Mouse (Mus musculus): ENCODE results near the gene Zfp398.
A peak's percentile ranks its signal among the peaks of the same experiment; 100 is the strongest.

The Zfp398 gene

DNA sequence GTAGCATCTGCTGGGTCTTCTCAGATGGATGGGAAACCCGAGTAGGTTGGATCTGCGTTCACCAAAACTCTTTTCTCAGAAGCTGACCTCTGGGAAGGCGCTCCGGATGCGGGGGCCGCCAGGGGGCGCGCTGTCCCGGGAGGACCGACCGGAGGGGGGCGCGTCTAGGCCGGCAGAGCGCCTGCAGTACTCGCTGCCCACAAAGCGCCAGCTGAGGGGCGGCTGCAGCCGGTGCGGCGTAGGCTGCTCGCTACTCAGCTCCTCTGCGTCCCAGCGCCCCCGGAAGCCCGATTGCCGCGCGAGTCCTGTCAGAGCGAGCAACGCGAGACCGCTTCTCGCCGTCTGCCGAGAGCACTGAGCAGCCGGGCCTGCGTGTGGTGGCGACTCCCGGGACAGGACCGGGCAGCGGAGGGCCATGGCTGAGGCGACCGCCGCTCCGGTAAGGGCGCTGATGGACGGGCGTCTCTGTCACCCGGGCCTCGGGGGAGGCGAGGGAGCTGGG, at the start of gene Zfp398:
Gene Zfp398 (plus strand): TSS at position 180 of the 502 bp plus-strand sequence.
- peak; percentile 92 for DNase-seq (ENCODE audit: low spot score)

DNA sequence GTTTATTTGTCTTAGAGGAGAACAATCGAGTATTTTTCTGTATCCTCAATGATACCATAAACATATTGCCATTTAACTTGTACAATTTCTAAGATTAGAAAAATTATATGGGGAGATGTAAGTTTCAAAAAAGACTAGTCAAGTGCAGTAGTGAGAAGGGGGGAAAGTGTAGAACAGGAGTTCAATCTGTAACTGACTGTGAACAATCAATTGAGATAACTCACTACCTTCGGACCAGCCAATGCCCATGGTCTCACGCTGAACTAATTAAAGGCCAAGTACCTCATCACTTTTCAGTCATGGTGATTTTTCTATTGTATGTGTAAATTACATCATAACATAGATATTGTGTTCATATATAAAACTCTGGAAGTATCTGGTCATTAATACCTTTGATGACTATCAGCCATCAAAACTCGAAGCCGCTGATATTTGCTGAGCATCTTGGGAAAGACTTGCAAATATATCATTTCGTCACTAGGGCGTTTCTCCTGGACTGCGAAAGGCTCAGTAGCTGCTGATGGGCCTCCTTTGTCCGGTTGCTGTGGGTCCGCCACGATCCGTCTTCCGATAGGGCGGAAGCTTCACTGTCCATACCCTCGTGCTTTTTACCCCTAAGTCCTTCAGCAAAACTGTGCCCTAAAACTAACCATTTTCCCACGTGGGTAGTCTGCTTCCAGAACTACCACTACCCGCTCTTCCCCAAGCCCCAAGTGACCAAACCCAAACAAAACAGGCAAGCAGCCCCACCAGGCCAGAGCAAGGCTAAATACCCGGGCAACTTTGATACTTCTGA, 47.3 kb upstream of the Zfp398 start:
- DNase-seq (ENCODE audit: low spot score) = peak; percentile 93

DNA sequence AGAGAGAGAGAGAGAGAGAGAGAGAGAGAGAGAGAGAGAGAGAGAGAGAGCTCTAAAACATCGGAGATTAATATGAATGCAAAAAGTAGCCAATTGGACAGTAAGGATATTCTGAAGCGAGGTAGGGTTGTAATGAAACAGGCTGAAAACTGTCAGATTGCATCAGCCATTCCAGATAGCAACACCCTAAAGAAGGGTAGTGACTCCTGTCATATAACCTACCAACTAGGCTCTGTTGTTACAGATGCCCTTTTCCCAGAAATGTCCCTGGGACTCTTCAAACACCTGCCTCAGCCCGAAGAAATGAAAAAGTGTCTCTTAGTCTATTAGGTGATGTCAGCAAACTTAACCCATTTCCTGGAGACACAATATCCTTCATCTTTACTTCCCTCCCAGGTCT, 46.6 kb upstream of the Zfp398 start:
- peak; percentile 17 for DNase-seq (ENCODE audit: low spot score)

DNA sequence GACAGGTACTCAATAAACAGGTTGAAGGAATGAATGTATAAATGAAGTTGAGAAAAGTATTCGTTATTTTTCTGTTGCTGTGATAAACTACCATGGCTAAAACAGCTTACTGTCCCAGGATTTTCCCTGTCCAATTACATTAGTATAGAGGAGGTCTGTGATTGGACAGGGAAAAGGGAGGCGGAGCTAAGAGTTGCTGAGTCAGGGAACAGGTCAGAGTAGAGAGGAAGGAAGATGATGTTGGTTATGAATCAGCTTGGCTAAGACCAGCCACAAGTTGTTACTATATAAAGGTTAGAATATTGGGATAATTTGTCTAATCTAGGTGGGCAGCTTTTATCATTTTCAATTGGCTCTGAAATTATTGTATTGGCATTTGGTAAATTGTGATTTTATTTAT, 44.7 kb upstream of the Zfp398 start:
- DNase-seq (ENCODE audit: low spot score) = no peak

DNA sequence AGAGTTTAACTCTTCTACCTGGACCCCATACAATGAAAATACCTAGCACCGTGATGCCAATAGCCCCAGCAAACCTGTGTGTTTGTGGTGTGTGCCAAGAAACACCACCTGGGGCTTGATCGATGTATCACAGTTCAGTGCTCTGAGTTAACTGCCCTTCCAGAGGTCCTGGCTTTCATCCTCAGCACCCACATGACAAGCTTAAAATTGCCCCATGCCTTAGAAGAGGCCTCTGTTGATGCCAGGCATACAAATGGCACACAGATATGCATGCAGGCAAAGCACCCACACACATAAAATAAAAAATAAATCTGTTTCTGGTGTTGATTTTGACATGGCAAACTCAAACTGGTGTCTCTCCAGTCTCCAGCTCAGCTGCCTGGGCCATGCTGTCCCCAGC, 42.9 kb upstream of the Zfp398 start:
- DNase-seq (ENCODE audit: low spot score) = no peak

DNA sequence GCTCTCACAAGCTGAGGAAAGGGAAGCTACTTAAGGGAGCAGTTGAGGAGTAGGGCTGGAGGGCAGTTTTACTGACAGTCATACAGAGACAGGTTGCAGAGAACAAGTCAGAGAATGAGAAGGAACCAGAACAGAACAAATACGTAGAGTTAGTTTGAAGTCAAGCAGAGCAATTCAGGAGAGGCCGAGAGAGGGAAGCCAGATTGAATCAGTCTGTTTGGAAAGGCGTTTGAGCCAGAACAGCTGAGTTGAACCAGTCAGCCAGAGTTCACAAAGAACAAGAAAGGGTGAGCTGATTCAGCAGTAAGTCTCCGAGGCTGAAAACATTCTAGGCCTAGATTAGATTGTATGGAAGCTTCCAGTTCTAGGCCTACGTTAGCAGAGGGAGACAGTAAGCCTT, 42.2 kb upstream of the Zfp398 start:
- DNase-seq (ENCODE audit: low spot score) = no peak

DNA sequence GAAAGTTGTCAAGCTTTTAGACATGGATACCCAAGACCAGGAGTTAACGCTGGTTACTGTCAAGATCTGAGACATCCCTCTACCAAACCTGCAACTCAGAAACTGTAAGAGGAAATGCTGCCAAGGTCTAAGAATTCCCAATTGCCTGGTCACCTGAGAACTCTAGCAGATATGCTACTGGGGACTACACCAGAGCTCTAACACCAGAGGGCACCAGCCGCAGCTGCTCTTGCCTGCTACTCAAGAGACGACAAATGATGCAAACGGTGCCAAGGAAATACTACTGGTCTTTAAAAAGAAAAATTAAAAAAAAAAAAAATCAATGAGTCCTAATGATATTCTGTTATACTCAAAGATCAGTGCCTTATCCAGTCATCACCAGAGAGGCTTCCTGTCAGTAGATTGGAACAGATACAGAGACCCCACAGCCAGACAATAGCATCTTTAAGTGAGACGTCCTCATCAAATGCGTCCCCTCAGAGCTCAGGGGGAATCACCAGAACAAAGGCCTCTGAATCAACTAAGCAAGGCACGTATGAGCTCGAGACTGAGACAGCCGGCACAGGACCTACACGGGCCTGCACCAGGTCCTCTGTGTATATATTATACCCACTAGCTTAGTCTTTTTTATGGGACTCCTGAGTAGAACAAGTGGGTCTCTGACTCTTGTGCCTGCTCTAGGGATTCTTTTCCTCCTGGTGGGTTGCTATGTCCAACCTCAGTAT, 41.2 kb upstream of the Zfp398 start:
- DNase-seq (ENCODE audit: low spot score) = peak; percentile 52

DNA sequence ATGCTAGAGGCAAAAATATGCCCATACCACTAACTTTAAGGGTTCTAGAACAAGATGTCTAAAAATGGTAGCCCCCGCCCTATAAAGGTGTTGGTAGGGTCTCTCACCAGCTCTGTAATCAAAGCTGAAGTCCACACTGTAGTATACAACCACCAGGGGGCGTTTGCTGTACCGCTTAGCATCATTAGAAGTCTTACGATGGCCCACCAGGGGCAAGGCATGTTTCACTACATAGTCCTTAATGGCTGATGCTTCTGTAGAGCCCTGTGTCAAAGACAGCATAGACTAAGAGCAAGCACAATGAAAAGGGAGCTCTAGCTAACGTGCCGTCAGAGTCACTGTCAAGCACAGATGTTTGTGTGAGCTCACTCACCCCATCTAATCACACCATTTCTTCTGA, 36.4 kb upstream of the Zfp398 start:
- DNase-seq (ENCODE audit: low spot score) = peak; percentile 80

DNA sequence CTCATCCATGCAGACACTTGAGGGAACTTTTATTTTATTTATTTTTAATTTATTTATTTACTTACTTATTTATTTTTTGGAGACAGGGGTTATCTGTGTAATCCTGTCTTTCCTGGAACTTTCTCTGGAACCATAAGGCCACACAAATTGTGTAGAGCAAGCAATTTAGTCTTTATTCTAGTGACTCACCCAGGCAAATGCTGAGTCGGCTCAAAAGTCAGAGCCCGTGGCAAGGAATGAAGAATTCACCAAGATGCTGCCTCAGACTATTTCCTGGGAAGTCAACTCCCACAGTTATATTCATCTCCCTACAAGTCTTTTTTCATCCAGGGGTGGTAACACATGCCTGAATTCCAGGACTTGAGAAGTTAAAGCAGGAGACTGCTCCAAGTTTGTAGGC, 29.9 kb upstream of the Zfp398 start:
- DNase-seq (ENCODE audit: low spot score) = no peak

DNA sequence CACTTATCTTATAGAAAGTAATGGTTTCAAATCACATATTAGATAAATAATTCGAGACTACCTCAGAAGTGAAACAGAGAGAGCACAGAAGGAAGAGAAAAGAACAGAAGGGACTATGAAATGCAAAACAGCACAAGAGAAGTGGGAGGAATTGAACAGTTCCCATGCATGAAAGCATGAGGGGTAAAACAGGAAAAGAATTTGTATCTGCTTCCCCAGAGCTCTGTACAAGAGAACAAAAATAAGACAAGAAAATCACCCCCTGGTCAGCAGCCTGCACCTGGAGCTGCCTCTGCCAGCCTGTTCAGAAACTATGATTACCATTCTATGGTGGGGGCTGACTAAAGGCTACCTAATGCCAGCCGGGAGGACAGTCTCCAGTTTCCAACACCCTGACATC, 28.0 kb upstream of the Zfp398 start:
- DNase-seq (ENCODE audit: low spot score) = no peak

DNA sequence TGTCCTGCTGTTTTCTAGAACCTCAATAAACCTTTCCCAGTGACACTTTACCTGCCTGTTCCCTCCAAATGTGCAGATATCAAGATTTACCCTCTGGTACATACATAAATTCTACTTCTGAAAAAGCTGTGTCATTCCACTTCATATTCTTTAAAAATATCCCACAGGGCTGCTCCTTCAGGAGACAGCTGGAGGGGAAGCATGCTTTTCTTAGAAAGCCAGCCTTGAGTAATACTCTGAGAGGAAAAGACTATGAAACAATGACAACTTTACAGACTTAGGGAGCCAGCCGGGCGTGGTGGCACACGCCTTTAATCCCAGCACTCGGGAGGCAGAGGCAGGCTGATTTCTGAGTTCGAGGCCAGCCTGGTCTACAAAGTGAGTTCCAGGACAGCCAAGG, 26.9 kb upstream of the Zfp398 start:
- no peak for DNase-seq (ENCODE audit: low spot score)

DNA sequence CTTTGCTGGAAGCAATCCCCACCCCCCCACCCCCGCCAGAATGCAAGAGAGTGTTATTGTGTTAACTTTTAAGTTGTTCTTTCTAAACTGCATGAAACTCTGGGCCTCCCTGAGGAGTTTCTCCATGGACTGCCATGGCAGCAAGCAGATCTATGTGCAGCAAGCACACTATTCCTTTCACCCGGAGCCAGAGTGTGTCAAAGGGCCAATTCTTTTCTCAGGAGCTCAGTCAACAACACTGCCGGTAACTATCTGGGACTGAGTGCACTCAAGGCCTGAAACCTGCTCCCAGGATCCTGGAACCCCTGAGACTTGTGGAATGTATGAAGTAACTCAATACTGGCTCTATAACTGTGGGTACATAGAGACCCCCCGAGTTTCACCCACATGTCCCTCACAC, 26.4 kb upstream of the Zfp398 start:
- no peak for DNase-seq (ENCODE audit: low spot score)

DNA sequence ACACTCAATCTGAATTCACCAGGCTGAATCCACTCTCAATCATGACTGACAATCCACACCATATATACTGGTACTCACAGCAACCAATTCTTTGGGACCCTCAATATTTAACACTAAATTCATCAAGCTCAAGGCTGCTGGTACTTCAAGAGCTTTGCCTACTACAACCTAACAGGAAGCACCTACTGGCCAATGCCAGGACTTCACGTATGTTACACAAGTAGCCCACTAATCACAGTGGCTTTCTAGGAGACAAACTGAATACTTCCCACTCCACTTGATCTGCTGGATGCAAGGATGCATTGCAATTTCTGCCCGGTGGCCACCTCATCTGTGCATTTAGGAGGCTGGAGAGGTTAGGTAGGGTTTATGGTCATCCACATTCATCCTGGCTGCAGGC, 25.3 kb upstream of the Zfp398 start:
- DNase-seq (ENCODE audit: low spot score) = peak; percentile 27

DNA sequence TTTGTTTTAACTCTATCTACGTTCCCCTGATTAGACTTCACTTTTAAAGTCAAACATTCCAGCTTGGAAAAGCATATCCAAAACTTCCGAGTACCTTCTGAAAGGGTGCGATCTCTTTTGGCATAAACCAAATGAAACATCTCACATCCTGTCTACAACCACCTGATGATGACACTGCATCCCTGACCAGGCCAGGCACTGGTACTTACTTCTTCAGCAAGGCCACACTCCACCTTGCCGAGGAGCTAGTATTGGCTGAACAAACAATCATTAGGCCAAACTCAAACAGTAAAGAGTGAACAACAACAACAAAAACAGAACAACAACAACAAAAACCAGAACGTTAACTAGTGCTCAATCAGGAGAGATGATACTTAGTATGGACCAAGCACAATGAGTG, 24.1 kb upstream of the Zfp398 start:
- no peak for DNase-seq (ENCODE audit: low spot score)

DNA sequence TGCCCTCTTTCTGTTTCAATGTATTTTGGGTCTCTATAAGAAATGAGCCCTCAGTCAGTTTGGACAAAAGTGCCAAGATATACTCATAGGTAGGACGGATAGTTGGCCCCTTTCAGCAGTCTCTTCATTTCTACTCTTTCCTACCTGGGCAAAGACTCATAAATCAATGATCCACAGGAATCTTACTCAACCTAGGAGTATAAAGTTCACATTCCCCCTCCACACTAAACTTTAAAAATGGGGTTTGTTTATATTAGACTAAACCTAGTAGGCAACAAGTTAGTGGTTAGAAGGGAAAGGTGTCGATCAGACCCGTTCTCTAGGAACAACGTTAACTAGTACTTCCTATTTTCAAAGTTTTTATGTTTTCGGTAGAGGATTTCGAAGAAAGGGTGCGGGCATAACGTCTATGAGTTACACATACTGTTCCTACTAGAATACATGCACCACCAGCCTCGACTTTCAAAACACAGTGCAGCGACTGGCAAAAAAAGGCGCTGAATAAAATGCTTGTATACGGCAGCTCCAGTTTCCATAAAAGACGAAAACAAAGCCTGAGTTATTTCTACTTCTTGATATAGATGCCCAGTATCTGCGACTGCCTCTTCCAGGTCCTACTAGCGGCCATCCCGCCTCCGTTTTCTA, 23.1 kb upstream of the Zfp398 start:
- no peak for DNase-seq (ENCODE audit: low spot score)

DNA sequence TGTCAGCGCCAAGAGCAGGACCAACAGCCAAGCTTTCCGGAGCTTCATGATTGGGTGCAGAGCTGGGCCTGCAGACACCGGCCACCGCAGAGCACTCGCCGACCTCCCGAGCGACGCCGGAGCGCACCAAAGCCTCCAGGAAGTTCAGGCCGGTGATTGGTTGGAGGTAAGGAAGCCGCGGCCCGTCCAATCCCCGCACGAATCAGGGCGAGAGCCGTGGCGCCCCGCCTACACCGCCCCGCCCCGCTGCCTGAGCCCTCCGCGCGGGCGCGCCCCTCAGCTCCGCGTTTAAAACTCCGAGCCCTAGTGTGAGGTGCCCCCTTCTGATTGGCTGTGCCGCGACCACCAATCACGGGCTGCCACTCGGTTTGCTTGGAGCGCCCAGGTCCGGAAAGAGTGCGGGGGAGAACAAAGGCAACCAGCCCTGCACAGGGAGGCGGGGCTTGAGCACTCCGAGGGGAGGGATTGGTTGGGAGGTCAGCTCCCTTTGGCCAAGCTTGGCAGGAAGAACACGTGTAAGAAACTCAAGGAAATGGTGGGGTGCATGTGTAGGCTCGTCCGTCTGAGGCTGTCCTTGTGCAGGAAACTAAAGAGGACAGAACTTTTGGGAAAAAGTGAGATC, 22.1 kb upstream of the Zfp398 start, which contains the start of gene Pdia4:
Gene Pdia4 (minus strand): TSS at position 174 of the 622 bp plus-strand sequence.
- DNase-seq (ENCODE audit: low spot score) = peak; percentile 99

DNA sequence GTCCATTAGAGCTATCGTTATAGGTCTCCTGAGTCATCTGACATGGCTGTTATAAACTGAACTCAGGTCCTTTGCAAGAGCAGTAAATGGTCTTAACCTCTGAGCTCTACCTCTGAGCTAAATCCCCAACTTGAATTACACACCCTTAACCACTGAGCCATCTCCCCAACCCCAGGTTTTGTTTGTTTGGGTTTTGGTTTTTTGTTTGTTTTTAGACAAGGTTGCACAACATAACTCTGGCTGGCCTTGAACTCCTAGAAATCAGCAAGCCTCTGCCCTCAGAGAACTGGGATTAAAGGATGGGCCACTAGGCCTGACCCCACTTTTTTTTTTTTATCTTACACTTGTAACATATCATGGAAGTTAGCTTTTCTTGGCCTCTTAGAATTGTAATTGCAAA, 19.3 kb upstream of the Zfp398 start:
- no peak for DNase-seq (ENCODE audit: low spot score)

DNA sequence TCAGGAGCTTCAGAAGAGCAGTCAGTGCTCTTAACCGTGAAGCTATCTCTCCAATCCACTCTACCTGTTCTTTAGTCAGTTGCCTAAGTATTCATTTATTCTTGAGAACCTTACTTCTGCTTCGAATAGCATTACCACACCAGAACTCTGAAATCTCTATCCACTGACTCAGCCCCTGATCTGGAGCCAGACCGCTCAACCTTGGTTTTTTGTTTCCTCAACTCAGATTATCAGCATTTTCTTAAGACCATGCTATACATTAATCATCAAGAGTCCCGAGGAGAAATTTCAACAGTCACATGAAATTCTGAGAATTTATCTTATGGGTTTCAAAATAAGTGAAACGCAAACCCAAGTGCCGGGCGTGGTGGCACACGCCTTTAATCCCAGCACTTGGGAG, 16.7 kb upstream of the Zfp398 start:
- DNase-seq (ENCODE audit: low spot score) = no peak

DNA sequence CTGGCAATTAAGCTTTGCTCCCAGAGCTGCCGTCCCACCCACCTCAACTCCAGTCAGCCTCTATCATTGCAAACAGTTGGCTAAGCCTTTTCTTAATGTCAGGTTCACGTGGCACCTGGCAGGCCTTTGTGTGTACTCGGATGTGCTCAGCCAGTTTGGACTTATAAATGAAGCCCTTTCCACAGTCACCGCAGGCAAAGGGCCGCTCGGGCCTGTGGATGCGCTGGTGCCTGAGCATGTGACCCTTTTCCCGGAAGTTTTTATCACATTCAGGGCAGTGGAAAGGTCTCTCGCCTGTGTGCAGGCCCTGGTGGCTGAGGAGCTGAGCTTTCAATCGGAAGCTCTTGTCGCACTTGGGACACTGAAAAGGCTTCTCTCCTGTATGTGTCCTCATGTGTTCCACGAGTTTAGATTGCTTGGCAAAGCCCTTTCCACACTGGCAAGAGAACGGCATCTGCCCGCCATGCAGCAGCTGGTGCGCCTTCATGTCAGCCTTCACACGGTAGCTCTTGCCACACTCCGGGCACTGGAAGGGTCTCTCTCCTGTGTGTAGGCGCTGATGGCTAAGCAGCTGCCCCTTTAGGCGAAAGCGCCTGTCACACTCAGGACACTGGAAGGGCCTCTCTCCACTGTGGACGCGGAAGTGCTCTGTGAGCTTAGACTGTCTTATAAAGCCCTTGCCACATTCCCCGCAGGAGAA, 15.7 kb upstream of the Zfp398 start:
- DNase-seq (ENCODE audit: low spot score) = no peak

DNA sequence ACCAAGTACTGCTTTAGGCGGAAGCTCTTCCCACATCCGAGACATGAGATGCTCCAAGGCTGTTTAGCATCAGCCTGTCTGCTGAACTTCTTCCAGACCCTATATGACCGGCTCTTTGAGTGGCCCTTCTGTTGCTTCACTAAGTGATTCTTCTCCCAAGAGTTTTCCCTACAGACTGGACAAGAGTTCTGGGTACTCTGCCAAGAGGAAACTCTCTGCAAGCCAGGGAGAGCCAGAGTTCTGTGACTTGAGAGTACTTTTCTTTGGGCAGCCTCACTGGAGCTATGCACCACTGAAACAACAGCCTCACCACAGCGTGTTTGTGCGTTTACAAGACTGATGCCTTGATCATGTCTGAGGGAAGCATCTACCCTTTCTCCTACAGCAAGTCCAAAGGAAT, 14.2 kb upstream of the Zfp398 start:
- DNase-seq (ENCODE audit: low spot score) = no peak

DNA sequence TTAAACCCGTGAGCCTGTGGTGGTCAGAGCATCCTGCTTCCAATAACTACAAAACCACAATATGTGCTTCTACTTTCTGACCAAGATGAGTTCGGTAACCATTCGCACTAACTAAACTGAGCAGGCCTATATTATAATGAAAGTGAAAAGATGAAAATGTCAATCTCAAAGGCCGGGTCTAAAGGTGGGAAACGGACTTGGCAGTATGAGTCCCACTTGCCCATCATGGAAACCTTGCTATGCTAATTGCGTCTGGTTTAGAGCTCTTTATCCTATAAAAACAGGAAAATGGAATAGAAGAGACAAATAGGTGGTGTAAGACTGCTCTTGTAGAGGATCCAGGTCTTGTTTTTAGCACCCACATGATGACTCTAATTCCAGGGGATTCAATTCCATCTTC, 13.7 kb upstream of the Zfp398 start:
- DNase-seq (ENCODE audit: low spot score) = no peak

DNA sequence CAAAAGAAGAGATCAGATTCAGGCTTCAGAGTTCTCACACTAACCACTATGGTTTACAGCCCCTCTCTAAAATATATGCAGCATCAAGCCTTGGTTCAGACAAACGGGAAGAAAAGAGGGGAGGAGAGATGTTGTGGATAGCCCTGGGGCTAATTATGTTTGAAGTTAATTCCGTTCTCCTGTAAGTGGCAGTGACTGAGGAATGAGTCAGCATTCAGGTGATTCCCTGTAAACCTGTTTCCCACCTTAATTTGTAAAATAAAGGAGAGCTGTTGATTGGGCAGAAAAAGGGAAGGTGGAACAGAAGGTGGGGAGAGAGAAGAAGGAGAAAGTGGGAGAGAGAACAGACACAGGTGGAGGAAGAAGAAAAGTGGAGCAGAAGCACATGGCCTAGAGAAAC, 11.2 kb upstream of the Zfp398 start:
- DNase-seq (ENCODE audit: low spot score) = no peak
